Mouse (Mus musculus): Measurements from ENCODE around the gene Dnah11.

DNA sequence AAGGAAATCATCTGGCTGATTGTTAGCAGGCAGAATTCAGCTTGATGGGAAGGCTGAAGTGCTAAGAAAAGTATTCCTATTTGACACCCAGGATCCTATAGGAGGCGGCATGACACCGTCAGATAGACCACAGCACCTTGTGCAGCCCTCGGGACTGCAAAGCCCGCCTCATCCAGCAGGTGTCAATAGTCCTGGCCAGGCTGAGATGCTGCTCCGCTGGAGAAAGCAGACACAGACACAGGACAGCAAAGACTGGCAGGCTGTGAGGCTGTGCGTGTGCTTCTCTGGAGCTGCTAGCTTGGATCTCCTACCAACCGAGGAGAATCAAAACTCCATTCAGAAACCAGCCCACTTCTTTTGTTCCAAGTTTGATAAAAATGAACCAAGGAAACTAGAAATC lies 205.3 kb downstream of the Dnah11 start:
- TF ChIP-seq CTCF (IDR thresholded peaks at IDR 0.05; ENCODE audit: low read depth, low read length), result no peak
- no peak for TF ChIP-seq POLR2A (IDR thresholded peaks at IDR 0.05; ENCODE audit: borderline replicate concordance, low read depth, low read length)

Measured in bone marrow macrophage, adult 2 months (primary cell).